Mouse (Mus musculus): ENCODE results near the gene Adamts12. TPM values are rescaled to one million over a fixed set of nuclear protein-coding genes. Genes with fewer than 3 reads are reported as not detected.

Adamts12 gene
- polyA plus RNA-seq, 1 experiment from 2014 or later = 2.2 TPM

DNA sequence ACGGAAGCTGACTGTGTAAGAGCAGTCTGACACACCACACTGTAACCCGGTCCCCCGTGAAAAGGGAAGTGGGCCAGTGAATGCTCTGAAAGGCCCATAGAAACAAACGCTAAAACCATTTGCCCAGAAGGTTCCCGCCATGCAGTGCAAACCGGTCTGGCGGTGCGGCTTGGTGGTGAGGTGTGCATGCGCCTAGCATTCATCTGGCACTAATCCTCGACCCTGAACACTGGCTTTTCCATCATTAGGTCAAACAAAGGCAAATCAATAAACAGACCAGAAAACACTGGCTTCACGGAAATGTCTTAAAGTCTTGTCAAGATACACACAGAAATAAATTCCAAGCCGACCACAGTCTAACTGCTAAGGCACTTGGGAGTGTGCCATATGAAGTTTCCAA lies 318.0 kb downstream of the Adamts12 start:
- Histone ChIP-seq H3K4me1 (ENCODE audit: control insufficient read depth, insufficient read depth, low read length) (no peaks in the 10 kb centered on the region), H3K4me3 (ENCODE audit: low read depth, low read length) (no peak overlapping the region), H3K4me2 (ENCODE audit: low read depth, low read length) (no peak overlapping the region), H3K9me3 (ENCODE audit: control insufficient read depth, low read length) (no peaks in the 10 kb centered on the region), H3K36me3 (ENCODE audit: control insufficient read depth, insufficient read depth, low read length) (peaks cover 27% of the 10 kb centered on the region), H3K27ac (ENCODE audit: low read depth, low read length) (no peak overlapping the region), H3K9ac (replicated peaks; ENCODE audit: low read depth, low read length) (no peak overlapping the region), H3K27me3 (ENCODE audit: control insufficient read depth, insufficient read depth, low read length) (no peaks in the 10 kb centered on the region)
- ATAC-seq (ENCODE audit: low read depth) = no peak
- WGBS = 89% methylated on average over 12 of the region's 12 CpGs

DNA sequence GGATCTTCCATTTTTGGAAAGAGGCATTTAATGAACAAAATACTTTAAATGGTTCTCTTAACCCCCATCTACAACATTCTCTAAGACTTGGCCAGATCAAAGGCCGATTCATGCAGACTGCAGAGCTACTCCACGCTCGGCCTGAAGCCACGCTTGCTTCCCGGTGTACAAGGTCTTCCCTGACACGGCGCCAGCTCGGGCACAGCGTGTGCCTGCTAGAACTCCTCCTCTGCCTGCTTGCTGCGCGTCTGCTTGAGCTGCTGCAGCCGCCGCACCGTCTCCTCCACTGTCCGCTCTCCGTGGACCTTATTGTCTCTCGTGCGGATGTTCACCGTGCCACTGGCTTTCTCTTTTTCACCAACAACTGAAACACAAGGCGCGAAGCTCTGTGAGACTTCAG lies 319.2 kb downstream of the Adamts12 start:
- H3K9me3 ChIP-seq (ENCODE audit: control insufficient read depth, low read length) = no peaks in the 10 kb centered on the region
- H3K36me3 ChIP-seq (ENCODE audit: control insufficient read depth, insufficient read depth, low read length) = peaks cover 35% of the 10 kb centered on the region
- 96% methylated on average over 21 of the region's 21 CpGs for WGBS
- ATAC-seq (ENCODE audit: low read depth) = no peak
- no peaks in the 10 kb centered on the region for H3K27me3 ChIP-seq (ENCODE audit: control insufficient read depth, insufficient read depth, low read length)
- H3K4me3 ChIP-seq (ENCODE audit: low read depth, low read length) = no peak overlapping the region
- H3K4me2 ChIP-seq (ENCODE audit: low read depth, low read length) = no peak overlapping the region
- H3K9ac ChIP-seq (replicated peaks; ENCODE audit: low read depth, low read length) = no peak overlapping the region
- H3K27ac ChIP-seq (ENCODE audit: low read depth, low read length) = no peak overlapping the region
- H3K4me1 ChIP-seq (ENCODE audit: control insufficient read depth, insufficient read depth, low read length) = no peaks in the 10 kb centered on the region

DNA sequence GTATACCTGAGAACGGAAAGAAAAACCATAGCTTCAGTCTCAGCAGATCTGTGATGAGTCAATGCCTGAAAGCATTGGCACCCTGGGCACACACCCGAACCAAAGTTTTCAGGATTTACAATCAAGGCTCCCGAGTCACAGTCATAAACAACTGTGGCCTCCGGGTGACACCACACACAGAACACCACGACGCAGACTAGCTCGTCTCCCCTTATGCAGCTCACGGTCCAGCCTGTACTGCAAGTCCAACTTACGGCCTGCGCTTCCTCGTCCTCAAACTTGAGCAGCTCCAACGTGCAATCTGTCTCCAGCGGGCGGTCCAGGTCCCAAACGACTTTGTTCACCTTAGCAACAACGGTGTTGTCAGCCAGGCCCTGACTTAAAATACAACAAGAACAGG lies 328.3 kb downstream of the Adamts12 start:
- no peak overlapping the region for H3K4me2 ChIP-seq (ENCODE audit: low read depth, low read length)
- H3K27ac ChIP-seq (ENCODE audit: low read depth, low read length) = no peak overlapping the region
- no peaks in the 10 kb centered on the region for H3K27me3 ChIP-seq (ENCODE audit: control insufficient read depth, insufficient read depth, low read length)
- 95% methylated on average over 16 of the region's 16 CpGs for WGBS
- no peak overlapping the region for H3K9ac ChIP-seq (replicated peaks; ENCODE audit: low read depth, low read length)
- H3K4me3 ChIP-seq (ENCODE audit: low read depth, low read length) = no peak overlapping the region
- no peaks in the 10 kb centered on the region for H3K4me1 ChIP-seq (ENCODE audit: control insufficient read depth, insufficient read depth, low read length)
- ATAC-seq (ENCODE audit: low read depth) = no peak
- H3K36me3 ChIP-seq (ENCODE audit: control insufficient read depth, insufficient read depth, low read length) = peaks cover 55% of the 10 kb centered on the region
- no peaks in the 10 kb centered on the region for H3K9me3 ChIP-seq (ENCODE audit: control insufficient read depth, low read length)

DNA sequence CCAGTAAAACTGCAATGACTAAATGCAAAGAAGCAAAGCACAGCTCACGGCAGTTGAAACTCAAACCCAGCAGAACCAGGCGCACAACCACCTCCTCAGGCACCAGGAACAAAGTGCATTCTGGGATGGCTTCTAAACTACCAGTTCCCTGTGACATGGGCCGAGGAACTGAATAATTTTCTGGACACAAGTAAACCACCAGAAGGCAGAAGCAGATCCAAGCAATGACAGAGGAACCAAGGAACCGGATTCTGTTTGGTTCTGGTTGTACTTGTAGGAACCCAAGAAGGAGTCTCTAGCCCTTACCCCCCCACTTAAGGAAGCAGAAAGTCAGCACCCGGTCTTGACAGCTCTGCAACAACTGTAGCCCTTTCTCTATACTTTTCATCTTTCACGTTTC lies 331.8 kb downstream of the Adamts12 start:
- peaks cover 7% of the 10 kb centered on the region; the same call in 1 of the 2 replicates for H3K4me1 ChIP-seq (ENCODE audit: control insufficient read depth, insufficient read depth, low read length)
- no peaks in the 10 kb centered on the region for H3K27me3 ChIP-seq (ENCODE audit: control insufficient read depth, insufficient read depth, low read length)
- no peak overlapping the region for H3K9ac ChIP-seq (replicated peaks; ENCODE audit: low read depth, low read length)
- no peak overlapping the region for H3K4me2 ChIP-seq (ENCODE audit: low read depth, low read length)
- H3K27ac ChIP-seq (ENCODE audit: low read depth, low read length) = no peak overlapping the region
- H3K36me3 ChIP-seq (ENCODE audit: control insufficient read depth, insufficient read depth, low read length) = peaks cover 22% of the 10 kb centered on the region
- WGBS = 88% methylated on average over 6 of the region's 6 CpGs
- no peak overlapping the region for H3K4me3 ChIP-seq (ENCODE audit: low read depth, low read length)
- ATAC-seq (ENCODE audit: low read depth) = no peak
- no peaks in the 10 kb centered on the region for H3K9me3 ChIP-seq (ENCODE audit: control insufficient read depth, low read length)

Other genes with a start within 250 kb of the Adamts12 start
- gene C1qtnf3, start 112.5 kb upstream of the Adamts12 start, polyA plus RNA-seq (2014; fragmentation: Nextera tagmentation; extraction: Ambion mirVana) = 21.2 and 23.6 TPM in 2 replicates
- 14.2 TPM in 2 replicates for gene Amacr, start 83.0 kb upstream of the Adamts12 start, polyA plus RNA-seq (2014; fragmentation: Nextera tagmentation; extraction: Ambion mirVana)
- 0.07 TPM in 1 of 2 replicates, not detected in the other for gene Slc45a2, start 64.1 kb upstream of the Adamts12 start, polyA plus RNA-seq (2014; fragmentation: Nextera tagmentation; extraction: Ambion mirVana)
- 1.2 and 1.7 TPM in 2 replicates for gene Rxfp3, start 26.8 kb upstream of the Adamts12 start, polyA plus RNA-seq (2014; fragmentation: Nextera tagmentation; extraction: Ambion mirVana)

Measured in neural tube, embryonic 14.5 days (tissue).